Mouse (Mus musculus) limb, embryonic 12.5 days (tissue): Measurements from ENCODE around the gene Slc6a20a. TPM values are rescaled to one million over a fixed set of nuclear protein-coding genes. Genes with fewer than 3 reads are reported as not detected.
"Not testable (repeated sequence)": the region's sequence is repeated elsewhere in the genome, so short reads cannot be mapped to it uniquely, and the experiment has no call there.

Source experiments
- ATAC-seq: fragments of 200-750 bp; cut with Nextera tagmentation; 2 replicates; pipeline ENCODE4 v1.8.0; 2017; ENCODE audit warnings: low read depth, moderate TSS enrichment; ENCODE audit not compliant: insufficient number of reproducible peaks, insufficient read depth, low FRiP score, low TSS enrichment
- H3K27ac ChIP-seq: fragments of 300-500 bp; sonication (generic); 2 replicates; pipeline ENCODE4 v1.5.1; 2016; ENCODE audit warnings: mild to moderate bottlenecking, moderate library complexity
- H3K27me3 ChIP-seq: fragments of 300-500 bp; sonication (generic); 2 replicates; pipeline ENCODE4 v1.6.1; 2016; ENCODE audit warnings: mild to moderate bottlenecking, moderate library complexity
- H3K36me3 ChIP-seq: fragments of 300-500 bp; sonication (generic); 2 replicates; pipeline ENCODE4 v1.6.1; 2016; ENCODE audit warnings: mild to moderate bottlenecking, moderate library complexity
- H3K4me1 ChIP-seq: fragments of 300-500 bp; sonication (generic); replicated peaks from 2 replicates; pipeline ENCODE4 v1.6.1; 2016
- H3K4me2 ChIP-seq: fragments of 300-500 bp; sonication (generic); 2 replicates; pipeline ENCODE4 v1.6.1; 2016; ENCODE audit warnings: mild to moderate bottlenecking, moderate library complexity
- H3K4me3 ChIP-seq: fragments of 300-500 bp; sonication (generic); replicated peaks from 2 replicates; pipeline ENCODE4 v1.5.1; 2016; ENCODE audit warnings: mild to moderate bottlenecking
- H3K9ac ChIP-seq: fragments of 300-500 bp; sonication (generic); replicated peaks from 2 replicates; pipeline ENCODE4 v1.6.1; 2016; ENCODE audit warnings: mild to moderate bottlenecking, moderate library complexity
- H3K9me3 ChIP-seq: fragments of 300-500 bp; sonication (generic); 2 replicates; pipeline ENCODE4 v1.6.1; 2016; ENCODE audit warnings: mild to moderate bottlenecking, moderate library complexity
- WGBS: fragments of 180-500 bp; shearing (Covaris S2); methylation state at CpG from one replicate; pipeline ENCODE4 v1.1.7; 2016; 5-methylcytosine and 5-hydroxymethylcytosine counted together
- polyA plus RNA-seq: library from polyadenylated mRNA; unstranded; fragments of >200 nt; fragmentation: Nextera tagmentation; extraction: Ambion mirVana; gene quantifications from 2 replicates; pipeline ENCODE4 v1.2.1, GENCODE M21; 2016

Gene Slc6a20a
- polyA plus RNA-seq, 1 experiment from 2014 or later: not detected

DNA sequence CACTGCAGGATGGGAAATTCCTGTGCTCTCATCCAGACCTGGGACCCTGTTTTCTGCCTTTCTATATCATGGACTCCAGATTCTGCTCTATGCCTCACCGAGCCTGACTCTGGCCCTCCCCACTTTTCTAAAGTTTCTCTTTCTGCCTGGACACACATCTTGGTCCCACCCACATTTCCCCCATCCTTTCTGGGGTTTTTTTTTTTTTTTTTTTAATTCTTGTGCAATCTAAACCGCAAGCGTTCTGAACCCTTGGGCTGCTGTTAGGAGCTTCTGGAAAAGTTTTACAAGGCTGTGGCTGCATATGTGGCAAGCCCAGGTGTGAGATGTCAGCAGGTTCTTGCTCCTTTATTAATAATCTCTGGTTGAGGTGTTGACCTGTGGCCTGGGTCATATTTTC lies 5.0 kb upstream of the Slc6a20a start:
- WGBS: 58% methylated on average over 3 of the region's 3 CpGs

DNA sequence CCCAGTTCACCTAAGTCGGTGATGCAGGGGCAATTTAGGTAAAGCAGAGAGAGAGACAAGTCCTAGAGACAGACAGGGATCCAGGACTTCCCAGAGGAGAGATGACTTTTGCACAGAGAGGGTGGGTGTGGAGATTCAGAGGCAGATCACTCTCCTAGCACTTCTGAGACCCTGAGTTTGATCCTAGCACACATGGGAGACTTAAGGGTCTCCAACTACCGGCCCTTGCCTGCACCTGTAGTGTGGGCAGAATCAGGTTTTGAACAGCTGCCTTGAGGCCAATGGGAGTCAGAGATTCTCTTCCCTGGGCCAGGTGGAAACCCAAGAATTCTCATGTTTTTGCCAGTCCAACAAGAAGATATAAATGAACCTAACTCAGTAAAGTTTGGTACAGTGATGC lies 513 bp upstream of the Slc6a20a start:
- no peak overlapping the region for H3K27ac ChIP-seq
- WGBS: 25% methylated on average over 2 of the region's 2 CpGs
- H3K4me2 ChIP-seq: peak overlapping the region; percentile 77
- H3K4me3 ChIP-seq: peak overlapping the region; percentile 43
- H3K9me3 ChIP-seq: no peaks in the 10 kb centered on the region
- H3K36me3 ChIP-seq: no peaks in the 10 kb centered on the region
- ATAC-seq: 0 out of 2 replicates have a peak, but pooled peaks have one; percentile 47
- H3K27me3 ChIP-seq: peaks cover 72% of the 10 kb centered on the region
- H3K4me1 ChIP-seq: peaks cover 12% of the 10 kb centered on the region
- H3K9ac ChIP-seq: no peak overlapping the region

More for the DNA sequence above, 5.0 kb upstream of the Slc6a20a start:
- Histone ChIP-seq H3K27me3 (peaks cover 38% of the 10 kb centered on the region), H3K9me3 (peaks cover 3% of the 10 kb centered on the region; the same call in 1 of the 2 replicates), H3K27ac (no peak overlapping the region), H3K4me1 (peaks cover 3% of the 10 kb centered on the region), H3K4me2 (no peak overlapping the region), H3K4me3 (no peak overlapping the region), H3K36me3 (no peaks in the 10 kb centered on the region), H3K9ac (no peak overlapping the region)
- ATAC-seq: no peak

DNA sequence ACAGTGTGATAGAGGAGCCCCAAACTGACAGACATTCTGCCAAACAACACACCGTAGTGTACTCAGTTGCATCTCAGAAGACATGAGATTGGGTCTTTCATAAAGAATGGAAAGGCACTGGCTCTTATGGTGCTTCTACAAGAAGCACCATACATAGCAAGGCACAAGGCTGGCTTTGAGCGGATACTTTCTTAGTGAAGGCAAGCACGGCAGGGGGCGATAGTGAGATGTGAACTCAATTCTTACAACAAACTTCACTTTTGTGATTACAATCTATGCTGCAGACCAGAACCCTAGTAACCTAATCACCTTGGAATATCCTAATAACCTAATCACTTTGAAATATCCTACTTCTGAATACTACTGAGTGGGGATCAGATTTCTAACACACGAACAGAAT lies 13.0 kb downstream of the Slc6a20a start:
- H3K9me3 ChIP-seq: no peaks in the 10 kb centered on the region
- H3K36me3 ChIP-seq: no peaks in the 10 kb centered on the region
- H3K9ac ChIP-seq: no peak overlapping the region
- H3K27me3 ChIP-seq: no peaks in the 10 kb centered on the region
- WGBS: 56% methylated on average over 5 of the region's 5 CpGs
- H3K4me1 ChIP-seq: no peaks in the 10 kb centered on the region
- H3K27ac ChIP-seq: no peak overlapping the region
- ATAC-seq: no peak
- no peak overlapping the region for H3K4me2 ChIP-seq
- H3K4me3 ChIP-seq: no peak overlapping the region

DNA sequence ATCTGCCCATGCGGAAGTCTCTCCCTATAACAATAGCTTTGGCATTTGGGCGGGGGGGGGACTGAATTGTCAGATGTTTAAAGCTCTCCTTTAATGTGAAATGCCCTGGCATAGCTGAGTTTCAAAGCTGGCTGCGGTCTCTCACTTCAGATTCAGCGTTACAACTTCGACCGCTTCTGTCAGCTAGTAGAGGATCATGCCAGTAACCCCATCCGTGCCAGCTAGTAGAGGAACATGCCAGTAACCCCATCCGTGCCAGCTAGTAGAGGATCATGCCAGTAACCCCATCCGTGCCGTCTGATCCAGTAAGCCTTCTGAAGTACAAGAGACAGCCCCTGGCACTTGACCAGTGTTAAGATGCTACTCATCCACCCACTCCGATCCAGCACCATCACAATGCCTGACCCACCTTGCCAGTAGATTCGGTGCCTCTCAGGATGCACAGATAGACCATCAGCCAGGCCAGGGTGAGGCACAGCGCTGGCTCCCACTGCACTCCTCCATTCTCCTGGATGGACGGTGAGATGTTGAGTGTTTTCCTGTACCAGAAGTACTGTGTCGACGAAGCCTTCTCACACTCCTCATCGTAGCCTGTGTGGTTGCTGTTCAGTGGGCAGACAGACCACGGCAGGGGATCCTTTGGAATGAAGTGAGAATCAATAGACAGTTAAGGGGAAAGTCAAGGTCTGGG lies 18.6 kb downstream of the Slc6a20a start:
- not testable (repeated sequence) for H3K4me2 ChIP-seq, H3K9me3 ChIP-seq, H3K27me3 ChIP-seq, ATAC-seq, H3K4me1 ChIP-seq, H3K9ac ChIP-seq, H3K27ac ChIP-seq, H3K36me3 ChIP-seq, H3K4me3 ChIP-seq
- WGBS: 88% methylated on average over 18 of the region's 18 CpGs

GRCm38 (mm10) chr9:123658981-123659380 lies 19.7 kb downstream of the Slc6a20a start:
- H3K9me3 ChIP-seq: no peaks in the 10 kb centered on the region
- no peak overlapping the region for H3K27ac ChIP-seq

GRCm38 (mm10) chr9:123657457-123657856 lies 21.2 kb downstream of the Slc6a20a start:
- H3K4me3 ChIP-seq: no peak overlapping the region
- no peaks in the 10 kb centered on the region for H3K4me1 ChIP-seq
- H3K4me2 ChIP-seq: no peak overlapping the region
- no peaks in the 10 kb centered on the region for H3K9me3 ChIP-seq
- no peaks in the 10 kb centered on the region for H3K27me3 ChIP-seq
- H3K36me3 ChIP-seq: no peaks in the 10 kb centered on the region
- no peak overlapping the region for H3K27ac ChIP-seq
- H3K9ac ChIP-seq: no peak overlapping the region
- WGBS: 81% methylated on average over 3 of the region's 3 CpGs
- ATAC-seq: no peak

More at GRCm38 (mm10) chr9:123658981-123659380, 19.7 kb downstream of the Slc6a20a start:
- Histone ChIP-seq H3K4me3 (no peak overlapping the region), H3K36me3 (no peaks in the 10 kb centered on the region), H3K27me3 (no peaks in the 10 kb centered on the region), H3K9ac (no peak overlapping the region), H3K4me2 (no peak overlapping the region), H3K4me1 (no peaks in the 10 kb centered on the region)
- ATAC-seq: no peak

- 44% methylated on average over 4 of the region's 4 CpGs for WGBS
- no peak for ATAC-seq
These were observed 27.3 kb downstream of the Slc6a20a start for GRCm38 (mm10) chr9:123651369-123651768.

DNA sequence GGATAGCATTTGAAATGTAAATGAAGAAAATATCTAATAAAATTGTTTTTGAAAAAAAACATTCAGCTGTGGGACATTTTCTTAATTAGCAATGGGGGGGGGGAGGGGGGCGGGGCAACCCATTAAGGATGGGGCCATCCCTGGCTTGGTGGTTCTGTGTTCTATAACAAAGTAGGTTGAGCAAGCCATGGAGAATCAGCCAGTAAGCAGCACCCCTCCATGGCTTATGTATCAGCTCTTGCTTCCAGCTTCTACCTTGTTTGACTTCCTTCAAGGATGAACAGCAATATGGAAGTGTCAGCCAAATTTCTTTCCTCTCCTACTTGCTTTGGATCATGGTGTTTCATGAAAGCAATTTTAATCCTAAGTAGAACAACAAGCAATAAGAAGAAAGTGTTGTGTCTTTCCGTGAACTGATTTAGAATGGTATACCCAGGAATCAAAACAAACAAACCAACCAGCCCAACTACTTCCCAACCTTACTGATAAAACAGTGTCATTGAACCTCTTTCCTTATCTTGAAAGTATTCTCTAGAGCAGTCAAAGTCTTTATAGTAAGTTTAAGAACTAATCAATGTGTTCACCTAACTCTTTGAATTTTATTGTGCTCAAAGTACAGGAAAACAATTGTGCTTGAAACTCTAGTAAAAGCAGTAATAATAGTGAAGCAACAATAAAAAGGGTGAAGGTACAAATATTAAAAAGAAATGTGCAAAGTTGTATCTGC lies 28.7 kb downstream of the Slc6a20a start:
- Histone ChIP-seq H3K4me2 (no peak overlapping the region), H3K9me3 (no peaks in the 10 kb centered on the region), H3K27ac (no peak overlapping the region), H3K9ac (no peak overlapping the region), H3K27me3 (no peaks in the 10 kb centered on the region), H3K4me3 (no peak overlapping the region), H3K4me1 (no peaks in the 10 kb centered on the region), H3K36me3 (no peaks in the 10 kb centered on the region)
- no peak for ATAC-seq
- WGBS: 83% methylated on average over 2 of the region's 2 CpGs

More at GRCm38 (mm10) chr9:123651369-123651768, 27.3 kb downstream of the Slc6a20a start:
- Histone ChIP-seq H3K9me3 (no peaks in the 10 kb centered on the region), H3K27ac (no peak overlapping the region), H3K36me3 (no peaks in the 10 kb centered on the region), H3K4me1 (no peaks in the 10 kb centered on the region), H3K9ac (no peak overlapping the region), H3K4me3 (no peak overlapping the region), H3K27me3 (no peaks in the 10 kb centered on the region), H3K4me2 (no peak overlapping the region)

- Histone ChIP-seq H3K27ac (no peak overlapping the region), H3K27me3 (no peaks in the 10 kb centered on the region), H3K4me2 (no peak overlapping the region), H3K9ac (no peak overlapping the region), H3K36me3 (no peaks in the 10 kb centered on the region), H3K4me3 (no peak overlapping the region), H3K9me3 (no peaks in the 10 kb centered on the region), H3K4me1 (no peaks in the 10 kb centered on the region)
- ATAC-seq: no peak
- 58% methylated on average over 1 of the region's 1 CpGs for WGBS
These were observed 38.6 kb downstream of the Slc6a20a start for GRCm38 (mm10) chr9:123640106-123640505.

DNA sequence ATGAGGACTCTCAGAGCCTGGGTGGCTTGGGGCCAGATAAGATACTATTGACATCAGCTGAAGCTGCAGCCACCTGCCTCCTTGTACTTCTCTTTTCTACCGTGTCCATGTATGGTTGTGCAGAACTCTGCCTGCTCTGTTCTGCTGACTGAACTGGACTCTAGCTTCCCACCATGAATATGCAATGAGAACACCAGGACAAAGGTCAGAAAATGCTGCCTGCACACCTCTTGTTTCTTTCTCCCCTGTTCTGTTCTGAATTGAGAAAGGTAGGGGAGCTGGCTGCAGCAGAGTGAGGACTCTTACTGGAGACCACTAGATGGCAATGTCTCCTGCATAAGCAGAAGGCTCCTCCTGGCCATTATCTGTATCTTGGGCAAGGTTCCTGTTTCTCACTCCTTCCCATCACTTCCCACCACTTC lies 40.0 kb downstream of the Slc6a20a start:
- H3K4me1 ChIP-seq: no peaks in the 10 kb centered on the region
- H3K4me3 ChIP-seq: no peak overlapping the region
- no peak overlapping the region for H3K9ac ChIP-seq
- H3K9me3 ChIP-seq: no peaks in the 10 kb centered on the region
- no peak for ATAC-seq
- H3K27me3 ChIP-seq: no peaks in the 10 kb centered on the region
- H3K36me3 ChIP-seq: no peaks in the 10 kb centered on the region
- H3K4me2 ChIP-seq: no peak overlapping the region
- 83% methylated on average over 1 of the region's 1 CpGs for WGBS
- no peak overlapping the region for H3K27ac ChIP-seq

GRCm38 (mm10) chr9:123638231-123638630 lies 40.5 kb downstream of the Slc6a20a start:
- Histone ChIP-seq H3K9me3 (no peaks in the 10 kb centered on the region), H3K4me1 (no peaks in the 10 kb centered on the region), H3K4me3 (no peak overlapping the region), H3K4me2 (no peak overlapping the region), H3K27me3 (no peaks in the 10 kb centered on the region), H3K9ac (no peak overlapping the region), H3K27ac (no peak overlapping the region), H3K36me3 (no peaks in the 10 kb centered on the region)
- no peak for ATAC-seq
